23 mouse cellular contexts compared by ENCODE assay signal in the genomic region with DNA sequence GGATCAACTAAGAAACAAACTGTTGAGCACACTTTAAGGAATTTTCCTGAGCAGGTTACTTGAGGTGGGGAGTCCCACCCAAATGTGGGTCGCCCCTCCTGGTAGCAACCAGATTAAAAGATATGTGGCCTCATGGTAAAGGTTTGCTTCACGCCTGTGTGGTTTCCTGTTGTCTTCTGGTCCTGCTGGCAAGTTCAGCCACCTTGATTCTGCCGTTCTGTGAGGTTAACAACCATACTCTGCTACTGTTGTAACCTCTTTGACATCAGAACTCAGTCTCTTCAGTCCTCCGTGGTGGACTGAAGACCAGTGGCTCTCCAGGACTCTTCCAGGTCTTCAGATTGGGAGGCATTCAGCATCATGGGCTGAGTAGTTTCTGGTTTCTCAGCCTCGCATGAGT.
DNase-seq lines count a peak whose midpoint lies in the region; ATAC-seq lines count a peak whose summit lies in the region.
"Had no signal": no experiment of that assay in that cellular context is flagged by ENCODE, and none has a peak within 500 bp of the region (broad histone marks: within the 10 kb centered on the region; RNA-seq: fewer than 3 reads in every experiment).

No protein-coding gene starts in this region.

- no peak for ATAC-seq in midbrain, embryonic 11.5 days (ENCODE audit: low FRiP score)
- ATAC-seq: lung, postnatal 0 days; midbrain, embryonic 13.5 days had no signal

- no peak overlapping the region for H3K9ac ChIP-seq in midbrain, embryonic 11.5 days (ENCODE audit: low read length)
- H3K9ac ChIP-seq: embryonic facial prominence, embryonic 12.5 days; hindbrain, embryonic 13.5 days; midbrain, embryonic 13.5 days; neural tube, embryonic 13.5 days had no signal

- H3K4me2 ChIP-seq in midbrain, embryonic 11.5 days: no peak overlapping the region
- H3K4me2 ChIP-seq: embryonic facial prominence, embryonic 12.5 days; hindbrain, embryonic 13.5 days; midbrain, embryonic 13.5 days; neural tube, embryonic 13.5 days had no signal

- no peak overlapping the region for H3K27ac ChIP-seq in midbrain, embryonic 11.5 days (ENCODE audit: low read depth, low read length)
- H3K27ac ChIP-seq: embryonic facial prominence, embryonic 12.5 days; heart, adult 2 months; hindbrain, embryonic 13.5 days; midbrain, embryonic 13.5 days; neural tube, embryonic 13.5 days; stomach, postnatal 0 days had no signal

- 82% methylated on average over 5 of the region's 5 CpGs for WGBS in midbrain, embryonic 11.5 days

- no peaks in the 10 kb centered on the region for H3K36me3 ChIP-seq in midbrain, embryonic 11.5 days (ENCODE audit: control insufficient read depth, insufficient read depth, low read length)
- H3K36me3 ChIP-seq: embryonic facial prominence, embryonic 12.5 days; hindbrain, embryonic 13.5 days; midbrain, embryonic 13.5 days; neural tube, embryonic 13.5 days had no signal

- H3K4me3 ChIP-seq in midbrain, embryonic 11.5 days (ENCODE audit: low read depth, low read length): no peak overlapping the region
- H3K4me3 ChIP-seq: embryonic facial prominence, embryonic 12.5 days; heart, adult 2 months; hindbrain, embryonic 13.5 days; midbrain, embryonic 13.5 days; neural tube, embryonic 13.5 days had no signal

- H3K27me3 ChIP-seq in midbrain, embryonic 11.5 days (ENCODE audit: control insufficient read depth, insufficient read depth, low read length): no peaks in the 10 kb centered on the region
- H3K27me3 ChIP-seq: embryonic facial prominence, embryonic 12.5 days; hindbrain, embryonic 13.5 days; midbrain, embryonic 13.5 days; neural tube, embryonic 13.5 days had no signal

- H3K4me1 ChIP-seq in midbrain, embryonic 11.5 days (ENCODE audit: control insufficient read depth, insufficient read depth, low read length): no peaks in the 10 kb centered on the region
- H3K4me1 ChIP-seq: embryonic facial prominence, embryonic 12.5 days; hindbrain, embryonic 13.5 days; midbrain, embryonic 13.5 days; neural tube, embryonic 13.5 days had no signal

- H3K9me3 ChIP-seq in midbrain, embryonic 11.5 days (ENCODE audit: control insufficient read depth, low read length): no peaks in the 10 kb centered on the region
- H3K9me3 ChIP-seq: embryonic facial prominence, embryonic 12.5 days; hindbrain, embryonic 13.5 days; midbrain, embryonic 13.5 days; neural tube, embryonic 13.5 days had no signal

- peak; percentile 42 for DNase-seq in CD4-positive helper T cell, adult 2 months (ENCODE audit: low read depth, low spot score)
- peak; percentile 15 to 17 for DNase-seq in CD8-positive naive resting alpha-beta T cell, adult 2 months (ENCODE audit: low read depth in 2 of 2, low spot score in 2 of 2)
- peak; percentile 44 for DNase-seq in naive thymus-derived CD4-positive, alpha-beta T cell, adult 2 months (ENCODE audit: low read depth)
- peak; percentile 3 to 5 for DNase-seq in thymus, postnatal 36 days
- no peak for DNase-seq in midbrain, embryonic 11.5 days (ENCODE audit: low spot score, missing footprints)
- DNase-seq in embryo, embryonic 10 days (ENCODE audit: low spot score): no peak
- no peak for DNase-seq in right cerebral cortex, postnatal 4 days
- DNase-seq: adrenal gland, adult 2 months; cerebellum, adult 11-12 months; cerebellum, postnatal 14 days; gastrocnemius, postnatal 36 days; heart, adult 2 months; kidney, adult 2 months; kidney, postnatal 10 days; layer of hippocampus, postnatal 36 days; retina, postnatal 1 day; right cerebral cortex, postnatal 25 days had no signal

Comparison
In these comparisons a context has a peak if more than half of its experiments do, and no peak if none do; other contexts are left out.
1. DNase-seq: peak in CD4-positive helper T cell, adult 2 months (single experiment), CD8-positive naive resting alpha-beta T cell, adult 2 months (2 of 2), naive thymus-derived CD4-positive, alpha-beta T cell, adult 2 months (single experiment) and thymus, postnatal 36 days (2 of 2); none in midbrain, embryonic 11.5 days (single experiment), embryo, embryonic 10 days (single experiment) and right cerebral cortex, postnatal 4 days (single experiment).